Mouse (Mus musculus) lung, postnatal 0 days (tissue): ENCODE data around the gene Cntn5. TPM values are rescaled to one million over a fixed set of nuclear protein-coding genes. Genes with fewer than 3 reads are reported as not detected.

Source experiments
- ATAC-seq: fragments of 200-750 bp; cut with Nextera tagmentation; 2 replicates; pipeline ENCODE4 v1.8.0; 2017; ENCODE audit warnings: moderate library complexity
- DNase-seq: peaks from one replicate; pipeline ENCODE4 v3.0.0-alpha.2; 2016; ENCODE audit warnings: low spot score
- H3K27ac ChIP-seq: fragments of 300-500 bp; sonication (generic); 2 replicates; pipeline ENCODE4 v1.5.1; 2014; ENCODE audit warnings: antibody characterized with exemption, mild to moderate bottlenecking, low read length, mixed read lengths
- H3K27me3 ChIP-seq: fragments of 300-500 bp; sonication (generic); replicated peaks from 2 replicates; pipeline ENCODE4 v1.6.1; 2014; ENCODE audit warnings: low read length, mixed read lengths; ENCODE audit not compliant: insufficient read depth
- H3K36me3 ChIP-seq: fragments of 300-500 bp; sonication (generic); 2 replicates; pipeline ENCODE4 v1.6.1; 2014; ENCODE audit warnings: low read length, mixed read lengths; ENCODE audit not compliant: insufficient read depth
- H3K4me1 ChIP-seq: fragments of 300-500 bp; sonication (generic); 2 replicates; pipeline ENCODE4 v1.6.1; 2014; ENCODE audit warnings: antibody characterized with exemption, low read depth, low read length, mixed read lengths; ENCODE audit not compliant: insufficient read depth
- H3K4me2 ChIP-seq: fragments of 300-500 bp; sonication (generic); replicated peaks from 2 replicates; pipeline ENCODE4 v1.6.1; 2014; ENCODE audit warnings: low read depth, mild to moderate bottlenecking, low read length, moderate library complexity, mixed read lengths
- H3K4me3 ChIP-seq: fragments of 300-500 bp; sonication (generic); 2 replicates; pipeline ENCODE4 v1.5.1; 2014; ENCODE audit warnings: low read depth, low read length
- H3K9ac ChIP-seq: fragments of 300-500 bp; sonication (generic); replicated peaks from 2 replicates; pipeline ENCODE4 v1.6.1; 2014; ENCODE audit warnings: low read depth, mild to moderate bottlenecking
- H3K9me3 ChIP-seq: fragments of 300-500 bp; sonication (generic); 2 replicates; pipeline ENCODE4 v1.6.1; 2016; ENCODE audit warnings: low read length, mixed read lengths
- CTCF ChIP-seq: IDR thresholded peaks from 2 replicates; pipeline ENCODE4 v1.5.1; 2016; ENCODE audit warnings: antibody characterized with exemption, mild to moderate bottlenecking
- EP300 ChIP-seq: IDR thresholded peaks from 2 replicates; pipeline ENCODE4 v1.6.1; 2016; ENCODE audit warnings: antibody characterized with exemption, mild to moderate bottlenecking, control low read depth
- WGBS: fragments of 180-500 bp; shearing (Covaris S2); extraction: QIAGEN DNeasy Blood & Tissue Kit; methylation state at CpG from one replicate; pipeline ENCODE4 v1.1.7; 2014; 5-methylcytosine and 5-hydroxymethylcytosine counted together
- polyA plus RNA-seq: library from polyadenylated mRNA; unstranded; fragments of >200 nt; fragmentation: Nextera tagmentation; extraction: Ambion mirVana; gene quantifications from 2 replicates; pipeline ENCODE4 v1.2.1, GENCODE M21; 2015

Cntn5 gene
- polyA plus RNA-seq, 1 experiment from 2014 or later: not detected

GRCm38 (mm10) chr9:10447220-10447837, 457.2 kb downstream of the Cntn5 start:
- Histone ChIP-seq H3K9ac (no peak overlapping the region), H3K9me3 (no peaks in the 10 kb centered on the region), H3K36me3 (no peaks in the 10 kb centered on the region), H3K27me3 (no peaks in the 10 kb centered on the region), H3K4me2 (no peak overlapping the region), H3K27ac (no peak overlapping the region), H3K4me3 (no peak overlapping the region), H3K4me1 (no peaks in the 10 kb centered on the region)
- ATAC-seq (no peak), DNase-seq (no peak)
- TF ChIP-seq CTCF (no peak), EP300 (no peak)

GRCm38 (mm10) chr9:10412075-10412474, 492.5 kb downstream of the Cntn5 start:
- no peak for ATAC-seq
- no peak for DNase-seq
- Histone ChIP-seq H3K9ac (no peak overlapping the region), H3K4me2 (no peak overlapping the region), H3K4me3 (no peak overlapping the region), H3K27ac (no peak overlapping the region), H3K36me3 (no peaks in the 10 kb centered on the region), H3K9me3 (no peaks in the 10 kb centered on the region), H3K27me3 (no peaks in the 10 kb centered on the region), H3K4me1 (no peaks in the 10 kb centered on the region)
- no peak for TF ChIP-seq EP300
- no peak for TF ChIP-seq CTCF

- Histone ChIP-seq H3K4me1 (no peaks in the 10 kb centered on the region), H3K36me3 (no peaks in the 10 kb centered on the region), H3K27me3 (no peaks in the 10 kb centered on the region), H3K9ac (no peak overlapping the region), H3K4me3 (no peak overlapping the region), H3K9me3 (no peaks in the 10 kb centered on the region), H3K4me2 (no peak overlapping the region), H3K27ac (no peak overlapping the region)
- ATAC-seq: no peak
- DNase-seq: no peak
- WGBS: 30% methylated on average over 7 of the region's 7 CpGs
- TF ChIP-seq CTCF: no peak
- no peak for TF ChIP-seq EP300
Observed at GRCm38 (mm10) chr9:10400099-10400498, 504.5 kb downstream of the Cntn5 start.

- no peak overlapping the region for H3K4me3 ChIP-seq
Observed at GRCm38 (mm10) chr9:10389863-10390262, 514.7 kb downstream of the Cntn5 start.

GRCm38 (mm10) chr9:10384455-10384854, 520.1 kb downstream of the Cntn5 start:
- H3K27ac ChIP-seq: no peak overlapping the region
- TF ChIP-seq EP300: no peak
- no peak for TF ChIP-seq CTCF
- H3K9ac ChIP-seq: no peak overlapping the region
- DNase-seq (no peak), ATAC-seq (no peak)
- no peaks in the 10 kb centered on the region for H3K36me3 ChIP-seq
- no peak overlapping the region for H3K4me3 ChIP-seq
- H3K4me1 ChIP-seq: no peaks in the 10 kb centered on the region
- H3K27me3 ChIP-seq: no peaks in the 10 kb centered on the region
- H3K4me2 ChIP-seq: no peak overlapping the region
- WGBS: 49% methylated on average over 1 of the region's 1 CpGs
- no peaks in the 10 kb centered on the region for H3K9me3 ChIP-seq

More at GRCm38 (mm10) chr9:10389863-10390262, 514.7 kb downstream of the Cntn5 start:
- WGBS: 84% methylated on average over 2 of the region's 2 CpGs
- H3K27ac ChIP-seq: no peak overlapping the region
- H3K4me2 ChIP-seq: no peak overlapping the region
- no peaks in the 10 kb centered on the region for H3K27me3 ChIP-seq
- H3K9me3 ChIP-seq: no peaks in the 10 kb centered on the region
- DNase-seq (no peak), ATAC-seq (no peak)
- TF ChIP-seq CTCF (no peak), EP300 (no peak)
- no peak overlapping the region for H3K9ac ChIP-seq
- no peaks in the 10 kb centered on the region for H3K4me1 ChIP-seq
- no peaks in the 10 kb centered on the region for H3K36me3 ChIP-seq

GRCm38 (mm10) chr9:10383140-10383539, 521.4 kb downstream of the Cntn5 start:
- H3K27me3 ChIP-seq: no peaks in the 10 kb centered on the region
- no peaks in the 10 kb centered on the region for H3K4me1 ChIP-seq
- H3K4me2 ChIP-seq: no peak overlapping the region
- no peaks in the 10 kb centered on the region for H3K36me3 ChIP-seq
- H3K9me3 ChIP-seq: no peaks in the 10 kb centered on the region
- TF ChIP-seq CTCF: no peak
- TF ChIP-seq EP300: no peak
- H3K27ac ChIP-seq: no peak overlapping the region
- DNase-seq: no peak
- ATAC-seq: no peak
- no peak overlapping the region for H3K9ac ChIP-seq
- H3K4me3 ChIP-seq: no peak overlapping the region

GRCm38 (mm10) chr9:10381701-10382100, 522.9 kb downstream of the Cntn5 start:
- TF ChIP-seq EP300: no peak
- no peak for TF ChIP-seq CTCF
- no peak overlapping the region for H3K9ac ChIP-seq
- 78% methylated on average over 4 of the region's 4 CpGs for WGBS
- H3K27ac ChIP-seq: no peak overlapping the region
- H3K4me3 ChIP-seq: no peak overlapping the region
- no peak overlapping the region for H3K4me2 ChIP-seq
- no peaks in the 10 kb centered on the region for H3K4me1 ChIP-seq
- no peaks in the 10 kb centered on the region for H3K36me3 ChIP-seq
- no peaks in the 10 kb centered on the region for H3K27me3 ChIP-seq
- DNase-seq (no peak), ATAC-seq (no peak)
- H3K9me3 ChIP-seq: no peaks in the 10 kb centered on the region
